Comparison of ENCODE assay signal across 9 mouse cellular contexts in genomic region chr11:97686322-97686908, GRCm38 (mm10). TPM values are rescaled to one million over a fixed set of nuclear protein-coding genes. Genes with fewer than 3 reads are reported as not detected.
DNase-seq lines count a peak whose midpoint lies in the region; ATAC-seq and TF ChIP-seq lines count a peak whose summit lies in the region.
"Had no signal": no experiment of that assay in that cellular context is flagged by ENCODE, and none has a peak within 500 bp of the region (broad histone marks: within the 10 kb centered on the region; RNA-seq: fewer than 3 reads in every experiment).

No protein-coding gene starts in this region.

- no peak for TF ChIP-seq CTCF in heart, adult 2 months (IDR thresholded peaks at IDR 0.05)
- TF ChIP-seq CTCF in ES-Bruce4 (IDR thresholded peaks at IDR 0.05; ENCODE audit: low read depth, low read length), result no peak

- no peak for ATAC-seq in heart, embryonic 15.5 days (replicated peaks; ENCODE audit: insufficient number of reproducible peaks, insufficient read depth, low FRiP score, low read depth)
- ATAC-seq in liver, embryonic 15.5 days (ENCODE audit: insufficient read depth), result no peak

- 64% methylated on average over 11 of the region's 11 CpGs for WGBS in heart, adult 2 months
- 65% methylated on average over 11 of the region's 11 CpGs for WGBS in heart, embryonic 15.5 days
- WGBS in liver, embryonic 15.5 days (ENCODE audit: insufficient replicate concordance), result 55% methylated on average over 11 of the region's 11 CpGs

- peak overlapping the region; percentile 53 for H3K27ac ChIP-seq in heart, adult 2 months
- peak overlapping the region; percentile 52 for H3K27ac ChIP-seq in ES-Bruce4 (ENCODE audit: insufficient read depth, low read length)
- peak overlapping the region; percentile 57; the same call in 1 of the 2 replicates for H3K27ac ChIP-seq in heart, embryonic 15.5 days
- no peak overlapping the region for H3K27ac ChIP-seq in liver, embryonic 15.5 days (replicated peaks)

- peaks cover 10% of the 10 kb centered on the region for H3K4me1 ChIP-seq in heart, adult 2 months (ENCODE audit: control insufficient read depth, insufficient read depth, low read length)
- peaks cover 7% of the 10 kb centered on the region for H3K4me1 ChIP-seq in ES-Bruce4 (ENCODE audit: control insufficient read depth, insufficient read depth, low read length)
- H3K4me1 ChIP-seq in heart, embryonic 15.5 days (replicated peaks), result peaks cover 32% of the 10 kb centered on the region
- peaks cover 22% of the 10 kb centered on the region for H3K4me1 ChIP-seq in liver, embryonic 15.5 days (replicated peaks)

- no peaks in the 10 kb centered on the region for H3K36me3 ChIP-seq in heart, adult 2 months (ENCODE audit: control insufficient read depth, insufficient read depth, low read length)
- H3K36me3 ChIP-seq in ES-Bruce4 (ENCODE audit: control insufficient read depth, insufficient read depth, low read length, poor library complexity, severe bottlenecking), result peaks cover 22% of the 10 kb centered on the region
- peaks cover 39% of the 10 kb centered on the region for H3K36me3 ChIP-seq in heart, embryonic 15.5 days
- H3K36me3 ChIP-seq in liver, embryonic 15.5 days (replicated peaks), result no peaks in the 10 kb centered on the region

- no peak for TF ChIP-seq POLR2A in heart, adult 2 months (IDR thresholded peaks at IDR 0.05; ENCODE audit: insufficient read depth, low read depth, low read length)
- no peak for TF ChIP-seq POLR2A in ES-Bruce4 (IDR thresholded peaks at IDR 0.05; ENCODE audit: insufficient read depth, low read length)

- H3K9me3 ChIP-seq in ES-Bruce4 (replicated peaks; ENCODE audit: control insufficient read depth, insufficient read depth, low read length, poor library complexity, severe bottlenecking), result no peaks in the 10 kb centered on the region
- no peaks in the 10 kb centered on the region for H3K9me3 ChIP-seq in heart, embryonic 15.5 days (replicated peaks)
- H3K9me3 ChIP-seq in liver, embryonic 15.5 days (replicated peaks), result no peaks in the 10 kb centered on the region

- no peak for TF ChIP-seq EP300 in heart, adult 2 months (IDR thresholded peaks at IDR 0.05; ENCODE audit: insufficient read depth, low read depth, low read length)
- no peak for TF ChIP-seq EP300 in ES-Bruce4 (IDR thresholded peaks at IDR 0.05; ENCODE audit: insufficient read depth, low read depth, low read length)

- no peaks in the 10 kb centered on the region for H3K27me3 ChIP-seq in heart, adult 2 months (ENCODE audit: control insufficient read depth, insufficient read depth, low read length)
- no peaks in the 10 kb centered on the region for H3K27me3 ChIP-seq in ES-Bruce4 (ENCODE audit: control insufficient read depth, insufficient read depth, low read length, poor library complexity, severe bottlenecking)
- no peaks in the 10 kb centered on the region for H3K27me3 ChIP-seq in heart, embryonic 15.5 days
- peaks cover 31% of the 10 kb centered on the region for H3K27me3 ChIP-seq in liver, embryonic 15.5 days

- peak overlapping the region; percentile 79 for H3K4me2 ChIP-seq in heart, embryonic 15.5 days
- H3K4me2 ChIP-seq in liver, embryonic 15.5 days, result peak overlapping the region; percentile 61

- no peak for DNase-seq in heart, adult 2 months
- DNase-seq in heart, postnatal 25 days (ENCODE audit: low spot score), result no peak
- DNase-seq in left cerebral cortex, adult 9 months (ENCODE audit: low spot score in 2 of 2), result no peak
- no peak for DNase-seq in cerebellum, adult 8-10 months
- DNase-seq in urinary bladder, postnatal 36 days (ENCODE audit: low spot score in 2 of 2), result no peak

- H3K4me3 ChIP-seq in heart, adult 2 months, result peak overlapping the region; percentile 58
- H3K4me3 ChIP-seq in ES-Bruce4 (ENCODE audit: low read depth, low read length), result peak overlapping the region; percentile 71
- H3K4me3 ChIP-seq in heart, embryonic 15.5 days, result peak overlapping the region; percentile 46
- H3K4me3 ChIP-seq in liver, embryonic 15.5 days (replicated peaks), result peak overlapping the region; percentile 40; the same call in 1 of the 2 replicates

- intact Hi-C loops in heart, adult 2 months (cut with DNase I), result no loop called here
- intact Hi-C loops in heart, postnatal 25 days (cut with DNase I), result no loop called here

- H3K9ac ChIP-seq in heart, adult 2 months (ENCODE audit: low read depth, low read length), result peak overlapping the region; percentile 59
- H3K9ac ChIP-seq in ES-Bruce4 (ENCODE audit: low read depth, poor library complexity, severe bottlenecking), result peak overlapping the region; percentile 62
- H3K9ac ChIP-seq in heart, embryonic 15.5 days, result peak overlapping the region; percentile 44
- H3K9ac ChIP-seq in liver, embryonic 15.5 days, result no peak overlapping the region

- no peaks in the 10 kb centered on the region for H3K79me2 ChIP-seq in heart, adult 2 months (replicated peaks; ENCODE audit: control insufficient read depth, insufficient read depth, low read length)

RNA-seq across cellular contexts. Expression of gene Cisd3, which starts 0.8 kb away (rescaled TPM):
- 100 to 1,000 TPM; 130 to 137 TPM for total RNA-seq in heart, adult 2 months (2021)
- polyA plus RNA-seq in heart, adult 2 months (2012; rRNA removed), result 82.7 and 106 TPM in 2 replicates
- total RNA-seq in heart, postnatal 25 days (2021), result 100 to 1,000 TPM; 145 to 155 TPM
- polyA plus RNA-seq in ES-Bruce4 (2011; ENCODE audit: insufficient read depth, insufficient read length, low read depth, missing spikeins), result 62.3 and 77.2 TPM in 2 replicates
- polyA plus RNA-seq in heart, embryonic 15.5 days (2015; fragmentation: Nextera tagmentation; extraction: Ambion mirVana), result 60.7 and 69.4 TPM in 2 replicates
- polyA plus RNA-seq in liver, embryonic 15.5 days (2015; fragmentation: Nextera tagmentation; extraction: Ambion mirVana), result 11.4 and 12.3 TPM in 2 replicates
- polyA plus RNA-seq: erythroblast, embryonic 14.5 days had no signal

RNA-seq across cellular contexts. Expression of gene Pcgf2, which starts 13.9 kb away (rescaled TPM):
- 1 to 10 TPM; 4.1 to 5.6 TPM for total RNA-seq in heart, adult 2 months (2021)
- 9.5 and 17.8 TPM in 2 replicates for polyA plus RNA-seq in heart, adult 2 months (2012; rRNA removed)
- 1 to 10 TPM; 6.2 to 6.4 TPM for total RNA-seq in heart, postnatal 25 days (2021)
- 74.6 and 84.0 TPM in 2 replicates for polyA plus RNA-seq in ES-Bruce4 (2011; ENCODE audit: insufficient read depth, insufficient read length, low read depth, missing spikeins)
- polyA plus RNA-seq in heart, embryonic 15.5 days (2015; fragmentation: Nextera tagmentation; extraction: Ambion mirVana), result 10.9 and 11.5 TPM in 2 replicates
- polyA plus RNA-seq in liver, embryonic 15.5 days (2015; fragmentation: Nextera tagmentation; extraction: Ambion mirVana), result 1.4 and 2.7 TPM in 2 replicates

RNA-seq across cellular contexts. Expression of gene Psmb3, which starts 16.8 kb away (rescaled TPM):
- total RNA-seq in heart, adult 2 months (2021), result 100 to 1,000 TPM; 135 to 139 TPM
- polyA plus RNA-seq in heart, adult 2 months (2012; rRNA removed), result 273 and 314 TPM in 2 replicates
- 100 to 1,000 TPM; 150 to 151 TPM for total RNA-seq in heart, postnatal 25 days (2021)
- 296 and 332 TPM in 2 replicates for polyA plus RNA-seq in ES-Bruce4 (2011; ENCODE audit: insufficient read depth, insufficient read length, low read depth, missing spikeins)
- 337 and 364 TPM in 2 replicates for polyA plus RNA-seq in heart, embryonic 15.5 days (2015; fragmentation: Nextera tagmentation; extraction: Ambion mirVana)
- polyA plus RNA-seq in liver, embryonic 15.5 days (2015; fragmentation: Nextera tagmentation; extraction: Ambion mirVana), result 236 and 247 TPM in 2 replicates

RNA-seq across cellular contexts. Expression of gene Mllt6, which starts 23.2 kb away (rescaled TPM):
- total RNA-seq in heart, adult 2 months (2021), result 10 to 100 TPM; 67.1 to 72.5 TPM
- 37.9 and 46.2 TPM in 2 replicates for polyA plus RNA-seq in heart, adult 2 months (2012; rRNA removed)
- 10 to 100 TPM; 59.8 to 63.3 TPM for total RNA-seq in heart, postnatal 25 days (2021)
- 23.7 and 25.2 TPM in 2 replicates for polyA plus RNA-seq in ES-Bruce4 (2011; ENCODE audit: insufficient read depth, insufficient read length, low read depth, missing spikeins)
- 2.2 and 2.3 TPM in 2 replicates for polyA plus RNA-seq in heart, embryonic 15.5 days (2015; fragmentation: Nextera tagmentation; extraction: Ambion mirVana)
- polyA plus RNA-seq in liver, embryonic 15.5 days (2015; fragmentation: Nextera tagmentation; extraction: Ambion mirVana), result 0.16 and 0.20 TPM in 2 replicates

RNA-seq across cellular contexts. Expression of gene Epop, which starts 56.9 kb away (rescaled TPM):
- 1 to 10 TPM; 1.4 to 2.6 TPM for total RNA-seq in heart, adult 2 months (2021)
- polyA plus RNA-seq in heart, adult 2 months (2012; rRNA removed), result 0.44 and 0.61 TPM in 2 replicates
- total RNA-seq in heart, postnatal 25 days (2021), result 1 to 10 TPM in 1 of 2 experiments, under 1 TPM in 1; 0.94 to 1.5 TPM
- polyA plus RNA-seq in ES-Bruce4 (2011; ENCODE audit: insufficient read depth, insufficient read length, low read depth, missing spikeins), result 39.3 and 44.1 TPM in 2 replicates
- polyA plus RNA-seq in heart, embryonic 15.5 days (2015; fragmentation: Nextera tagmentation; extraction: Ambion mirVana), result 0.71 and 1.1 TPM in 2 replicates
- polyA plus RNA-seq in liver, embryonic 15.5 days (2015; fragmentation: Nextera tagmentation; extraction: Ambion mirVana), result 0.39 and 0.40 TPM in 2 replicates
